Mouse (Mus musculus): ENCODE data around the gene Crtac1.

- TF ChIP-seq EP300 (IDR thresholded peaks at IDR 0.05; ENCODE audit: low read depth in 1 of 2, low read length in 2 of 2): no peak
- TF ChIP-seq CTCF (IDR thresholded peaks at IDR 0.05 in 2 of 3, conservative IDR thresholded peaks at IDR 0.05 in 1 of 3; ENCODE audit: control insufficient read depth in 1 of 3, insufficient read depth in 1 of 3, low read depth in 2 of 3, low read length in 3 of 3, poor library complexity in 1 of 3, severe bottlenecking in 1 of 3): no peak
- no peak for TF ChIP-seq CHD2 (IDR thresholded peaks at IDR 0.05; ENCODE audit: low read length)
- TF ChIP-seq BHLHE40 (IDR thresholded peaks at IDR 0.05; ENCODE audit: borderline replicate concordance, low read depth, low read length): no peak
- TF ChIP-seq POLR2A (IDR thresholded peaks at IDR 0.05; ENCODE audit: control insufficient read depth in 1 of 2, insufficient read depth in 1 of 2, low read depth in 1 of 2, low read length in 2 of 2, poor library complexity in 1 of 2): no peak
Observed at GRCm38 (mm10) chr19:42394848-42395534, 36.6 kb downstream of the Crtac1 start.

Data from MEL (cell line).